Mouse (Mus musculus) cerebellum, adult 18-20 months (tissue): Measurements from ENCODE around the gene Ip6k2.

Experiments used
- DNase-seq, 2 experiments: peaks; one replicate each; pipeline ENCODE4 v3.0.0; 2021

Ip6k2 gene

GRCm38 (mm10) chr9:108785416-108785815 lies 1.8 kb downstream of the Ip6k2 start:
- no peak for DNase-seq

GRCm38 (mm10) chr9:108786494-108786893 lies 2.9 kb downstream of the Ip6k2 start:
- no peak for DNase-seq

GRCm38 (mm10) chr9:108787080-108787479 lies 3.5 kb downstream of the Ip6k2 start:
- no peak for DNase-seq

GRCm38 (mm10) chr9:108788713-108789112 lies 5.1 kb downstream of the Ip6k2 start:
- DNase-seq, result no peak

GRCm38 (mm10) chr9:108792307-108792706 lies 8.7 kb downstream of the Ip6k2 start:
- no peak for DNase-seq

- peak in 1 of 2 experiments; percentile 7 for DNase-seq
These were observed 9.1 kb downstream of the Ip6k2 start for GRCm38 (mm10) chr9:108792730-108793129.

- peak in 1 of 2 experiments; percentile 2 for DNase-seq
These were observed 11.7 kb downstream of the Ip6k2 start for GRCm38 (mm10) chr9:108795281-108795680.

GRCm38 (mm10) chr9:108795762-108796161 lies 12.2 kb downstream of the Ip6k2 start:
- peak in 1 of 2 experiments; percentile 55 for DNase-seq

- no peak for DNase-seq
These were observed 12.9 kb downstream of the Ip6k2 start for GRCm38 (mm10) chr9:108796351-108796981.

GRCm38 (mm10) chr9:108797477-108797876 lies 13.9 kb downstream of the Ip6k2 start:
- no peak for DNase-seq

GRCm38 (mm10) chr9:108798508-108799075 lies 15.0 kb downstream of the Ip6k2 start:
- DNase-seq, result no peak

- DNase-seq, result peak in 1 of 2 experiments; percentile 40
These were observed 16.0 kb downstream of the Ip6k2 start for GRCm38 (mm10) chr9:108799564-108799963.

GRCm38 (mm10) chr9:108805768-108806167 lies 22.2 kb downstream of the Ip6k2 start:
- no peak for DNase-seq

- no peak for DNase-seq
These were observed 22.8 kb downstream of the Ip6k2 start for GRCm38 (mm10) chr9:108806379-108806778.

- no peak for DNase-seq
These were observed 23.2 kb downstream of the Ip6k2 start for GRCm38 (mm10) chr9:108806831-108807230.

- no peak for DNase-seq
These were observed 24.1 kb downstream of the Ip6k2 start for GRCm38 (mm10) chr9:108807674-108808073.

GRCm38 (mm10) chr9:108808163-108808665 lies 24.6 kb downstream of the Ip6k2 start, which contains the start of gene Nckipsd:
Nckipsd (plus strand) TSS chr9:108808368.
- DNase-seq, result peak; percentile 93 to 99

GRCm38 (mm10) chr9:108809188-108809587 lies 25.6 kb downstream of the Ip6k2 start:
- DNase-seq, result no peak

- DNase-seq, result no peak
These were observed 26.1 kb downstream of the Ip6k2 start for GRCm38 (mm10) chr9:108809723-108810122.

GRCm38 (mm10) chr9:108810516-108810915 lies 26.9 kb downstream of the Ip6k2 start:
- DNase-seq, result no peak

- DNase-seq, result no peak
These were observed 32.0 kb downstream of the Ip6k2 start for GRCm38 (mm10) chr9:108815557-108815956.

GRCm38 (mm10) chr9:108819495-108819894 lies 35.9 kb downstream of the Ip6k2 start:
- peak; percentile 67 to 72 for DNase-seq

- DNase-seq, result no peak
These were observed 36.5 kb downstream of the Ip6k2 start for GRCm38 (mm10) chr9:108820077-108820476.

- DNase-seq, result peak; percentile 39 to 40
These were observed 40.6 kb downstream of the Ip6k2 start for GRCm38 (mm10) chr9:108824144-108824685.
